Mouse (Mus musculus) stomach, postnatal 0 days (tissue): ENCODE results near the gene Fam184a. TPM values are rescaled to one million over a fixed set of nuclear protein-coding genes. Genes with fewer than 3 reads are reported as not detected.

Source experiments
- ATAC-seq: fragments of 200-750 bp; cut with Nextera tagmentation; 2 replicates; pipeline ENCODE4 v1.8.0; 2017; ENCODE audit not compliant: low FRiP score, low TSS enrichment
- DNase-seq: peaks from one replicate; pipeline ENCODE4 v3.0.0-alpha.2; 2016; ENCODE audit warnings: low spot score
- H3K27ac ChIP-seq: fragments of 300-500 bp; sonication (generic); replicated peaks from 2 replicates; pipeline ENCODE4 v1.5.1; 2014; ENCODE audit warnings: mild to moderate bottlenecking, control low read depth
- H3K27me3 ChIP-seq: fragments of 300-500 bp; sonication (generic); 2 replicates; pipeline ENCODE4 v1.6.1; 2014; ENCODE audit warnings: low read length; ENCODE audit not compliant: control insufficient read depth, insufficient read depth
- H3K36me3 ChIP-seq: fragments of 300-500 bp; sonication (generic); 2 replicates; pipeline ENCODE4 v1.6.1; 2014; ENCODE audit warnings: low read length, mixed read lengths; ENCODE audit not compliant: control insufficient read depth, insufficient read depth
- H3K4me1 ChIP-seq: fragments of 300-500 bp; sonication (generic); replicated peaks from 2 replicates; pipeline ENCODE4 v1.6.1; 2014; ENCODE audit warnings: antibody characterized with exemption; ENCODE audit not compliant: control insufficient read depth, insufficient read depth
- H3K4me2 ChIP-seq: fragments of 300-500 bp; sonication (generic); replicated peaks from 2 replicates; pipeline ENCODE4 v1.6.1; 2014; ENCODE audit warnings: low read depth, mild to moderate bottlenecking, control low read depth, moderate library complexity
- H3K4me3 ChIP-seq: fragments of 300-500 bp; sonication (generic); 2 replicates; pipeline ENCODE4 v1.5.1; 2014; ENCODE audit warnings: low read depth, low read length, control low read depth
- H3K9ac ChIP-seq: fragments of 300-500 bp; sonication (generic); 2 replicates; pipeline ENCODE4 v1.6.1; 2014; ENCODE audit warnings: mild to moderate bottlenecking, low read length, control low read depth, mixed read lengths
- H3K9me3 ChIP-seq: fragments of 300-500 bp; sonication (generic); 2 replicates; pipeline ENCODE4 v1.6.1; 2016; ENCODE audit warnings: low read length; ENCODE audit not compliant: control insufficient read depth
- CTCF ChIP-seq: IDR thresholded peaks from 2 replicates; pipeline ENCODE4 v1.5.1; 2016; ENCODE audit warnings: antibody characterized with exemption, low read depth, mild to moderate bottlenecking, moderate library complexity
- EP300 ChIP-seq: optimal IDR thresholded peaks from 2 replicates; pipeline ENCODE3; 2016; ENCODE audit warnings: antibody characterized with exemption
- WGBS: fragments of 180-500 bp; shearing (Covaris S2); extraction: QIAGEN DNeasy Blood & Tissue Kit; methylation state at CpG from one replicate; pipeline ENCODE4 v1.1.7; 2014; 5-methylcytosine and 5-hydroxymethylcytosine counted together
- polyA plus RNA-seq: library from polyadenylated mRNA; unstranded; fragments of >200 nt; fragmentation: Nextera tagmentation; extraction: Ambion mirVana; gene quantifications from 2 replicates; pipeline ENCODE4 v1.2.1, GENCODE M21; 2015

Fam184a gene
- polyA plus RNA-seq, 1 experiment from 2014 or later = 0.65 TPM

DNA sequence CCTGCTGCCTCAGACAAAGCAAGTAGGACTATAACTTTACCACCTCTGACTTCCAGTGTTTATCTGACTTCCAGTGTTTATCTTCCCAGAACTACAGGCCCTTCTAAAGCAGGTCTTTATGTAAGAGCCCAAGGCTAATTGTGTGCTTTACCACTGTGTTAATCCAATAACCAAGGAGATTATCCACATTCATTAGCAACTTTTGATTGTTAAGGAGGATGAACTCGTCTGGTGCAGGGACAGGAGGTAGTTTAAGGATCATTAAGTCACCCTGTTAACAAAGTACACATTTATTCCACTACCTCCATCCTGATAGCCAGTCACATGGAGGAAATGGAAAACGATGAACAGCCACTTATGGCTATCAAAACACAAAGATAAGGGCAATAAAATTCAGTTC, 25.6 kb downstream of the Fam184a start:
- ATAC-seq = no peak
- Histone ChIP-seq H3K4me1 (no peaks in the 10 kb centered on the region), H3K4me3 (no peak overlapping the region), H3K36me3 (no peaks in the 10 kb centered on the region), H3K9me3 (no peaks in the 10 kb centered on the region), H3K27me3 (no peaks in the 10 kb centered on the region), H3K4me2 (no peak overlapping the region), H3K27ac (no peak overlapping the region), H3K9ac (no peak overlapping the region)
- no peak for DNase-seq
- WGBS = 39% methylated on average over 2 of the region's 2 CpGs
- no peak for TF ChIP-seq CTCF
- no peak for TF ChIP-seq EP300

DNA sequence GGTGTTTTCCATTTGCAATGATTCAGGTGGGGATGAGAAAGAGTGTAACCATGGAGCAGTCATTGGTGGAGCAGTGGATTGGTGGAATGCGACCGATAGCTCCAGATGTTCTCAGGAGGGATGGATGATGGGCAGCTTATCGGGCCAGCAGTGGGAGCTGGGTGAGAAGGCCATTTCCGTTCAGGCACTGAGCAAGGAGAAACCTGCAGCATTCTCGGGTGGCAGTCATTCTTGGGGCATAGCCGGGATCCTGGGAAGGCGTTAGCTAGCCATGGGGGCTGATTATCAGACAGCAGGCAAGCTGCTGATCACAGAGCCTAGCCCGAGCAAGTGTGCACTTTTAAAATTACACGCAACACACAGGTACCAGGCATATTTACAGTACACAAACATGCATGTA, 46.4 kb downstream of the Fam184a start:
- H3K36me3 ChIP-seq = no peaks in the 10 kb centered on the region
- H3K4me1 ChIP-seq = no peaks in the 10 kb centered on the region
- no peak for TF ChIP-seq CTCF
- no peak for TF ChIP-seq EP300
- no peak for DNase-seq
- H3K4me3 ChIP-seq = no peak overlapping the region
- no peak overlapping the region for H3K27ac ChIP-seq
- no peaks in the 10 kb centered on the region for H3K9me3 ChIP-seq
- ATAC-seq = no peak
- H3K27me3 ChIP-seq = no peaks in the 10 kb centered on the region
- WGBS = 95% methylated on average over 9 of the region's 9 CpGs
- H3K4me2 ChIP-seq = no peak overlapping the region
- no peak overlapping the region for H3K9ac ChIP-seq

DNA sequence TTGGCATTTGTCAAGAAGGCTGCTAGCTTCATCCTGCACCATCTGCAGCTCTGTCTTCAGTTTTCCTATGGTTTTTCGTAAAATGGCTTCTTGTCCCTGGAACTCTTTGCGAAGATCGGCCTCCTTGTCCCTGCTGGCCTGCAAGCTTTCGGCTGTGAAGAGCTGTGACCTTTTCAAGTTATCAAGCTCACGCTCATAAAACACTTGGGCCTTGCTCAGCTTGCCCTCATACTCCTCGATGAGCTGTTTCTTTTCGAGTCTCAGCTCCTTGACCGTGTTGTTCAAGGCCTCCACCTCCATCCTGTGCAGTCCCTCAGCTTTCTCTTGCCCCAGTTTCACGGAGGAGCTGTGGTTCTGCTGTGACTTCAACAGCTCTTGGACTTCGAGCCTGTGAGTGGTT, 52.4 kb downstream of the Fam184a start:
- H3K9me3 ChIP-seq = no peaks in the 10 kb centered on the region
- no peaks in the 10 kb centered on the region for H3K4me1 ChIP-seq
- no peak for TF ChIP-seq CTCF
- no peak for TF ChIP-seq EP300
- no peak overlapping the region for H3K27ac ChIP-seq
- no peak overlapping the region for H3K4me3 ChIP-seq
- 91% methylated on average over 10 of the region's 10 CpGs for WGBS
- H3K27me3 ChIP-seq = no peaks in the 10 kb centered on the region
- H3K9ac ChIP-seq = no peak overlapping the region
- H3K4me2 ChIP-seq = no peak overlapping the region
- no peaks in the 10 kb centered on the region for H3K36me3 ChIP-seq
- no peak for DNase-seq
- ATAC-seq = no peak

DNA sequence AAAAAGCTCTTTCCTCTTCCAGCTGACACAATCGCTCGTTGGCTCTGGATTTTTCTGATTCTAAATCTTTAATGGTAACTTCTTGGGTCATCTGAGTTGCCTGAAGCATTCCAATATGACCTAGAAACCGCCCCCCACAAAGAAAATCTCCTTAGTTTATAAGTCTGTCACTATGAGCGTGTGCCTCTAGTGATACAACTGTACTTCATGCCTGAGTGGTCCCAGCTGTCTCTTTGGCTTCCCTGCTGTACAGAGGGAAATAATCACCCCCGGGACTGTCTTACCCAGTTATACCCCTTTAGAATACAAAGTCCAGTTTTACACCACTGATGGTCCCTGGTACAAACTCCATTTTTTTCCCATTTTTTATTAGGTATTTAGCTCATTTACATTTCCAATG, 56.2 kb downstream of the Fam184a start:
- Histone ChIP-seq H3K27me3 (no peaks in the 10 kb centered on the region), H3K4me2 (no peak overlapping the region), H3K36me3 (no peaks in the 10 kb centered on the region), H3K4me3 (no peak overlapping the region), H3K4me1 (no peaks in the 10 kb centered on the region), H3K9ac (no peak overlapping the region), H3K9me3 (no peaks in the 10 kb centered on the region), H3K27ac (no peak overlapping the region)
- WGBS = 48% methylated on average over 5 of the region's 5 CpGs
- no peak for DNase-seq
- no peak for ATAC-seq
- TF ChIP-seq EP300 = no peak
- no peak for TF ChIP-seq CTCF

DNA sequence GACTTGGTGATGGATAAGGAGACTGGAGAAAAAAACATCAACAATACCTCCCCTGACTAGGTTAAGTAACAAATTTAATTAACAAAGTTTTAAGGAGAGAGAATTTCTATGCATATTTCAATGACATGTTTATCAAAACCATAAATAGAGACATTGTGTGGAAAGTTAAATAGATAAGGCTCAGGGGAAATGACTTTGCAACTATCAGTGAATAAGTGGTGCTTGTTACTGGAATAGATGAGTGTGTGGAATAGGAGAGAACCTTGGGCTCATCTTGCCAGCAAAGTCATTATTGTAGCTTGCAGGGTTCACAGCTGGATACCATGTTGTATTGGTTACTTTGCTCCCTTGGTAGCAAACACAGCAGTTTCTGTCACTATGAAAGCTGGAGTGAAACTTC, 59.7 kb downstream of the Fam184a start:
- H3K27ac ChIP-seq = no peak overlapping the region
- no peak overlapping the region for H3K9ac ChIP-seq
- ATAC-seq (no peak), DNase-seq (no peak)
- no peaks in the 10 kb centered on the region for H3K4me1 ChIP-seq
- no peak overlapping the region for H3K4me2 ChIP-seq
- no peak for TF ChIP-seq CTCF
- no peak for TF ChIP-seq EP300
- no peaks in the 10 kb centered on the region for H3K27me3 ChIP-seq
- H3K9me3 ChIP-seq = no peaks in the 10 kb centered on the region
- H3K4me3 ChIP-seq = no peak overlapping the region
- no peaks in the 10 kb centered on the region for H3K36me3 ChIP-seq

DNA sequence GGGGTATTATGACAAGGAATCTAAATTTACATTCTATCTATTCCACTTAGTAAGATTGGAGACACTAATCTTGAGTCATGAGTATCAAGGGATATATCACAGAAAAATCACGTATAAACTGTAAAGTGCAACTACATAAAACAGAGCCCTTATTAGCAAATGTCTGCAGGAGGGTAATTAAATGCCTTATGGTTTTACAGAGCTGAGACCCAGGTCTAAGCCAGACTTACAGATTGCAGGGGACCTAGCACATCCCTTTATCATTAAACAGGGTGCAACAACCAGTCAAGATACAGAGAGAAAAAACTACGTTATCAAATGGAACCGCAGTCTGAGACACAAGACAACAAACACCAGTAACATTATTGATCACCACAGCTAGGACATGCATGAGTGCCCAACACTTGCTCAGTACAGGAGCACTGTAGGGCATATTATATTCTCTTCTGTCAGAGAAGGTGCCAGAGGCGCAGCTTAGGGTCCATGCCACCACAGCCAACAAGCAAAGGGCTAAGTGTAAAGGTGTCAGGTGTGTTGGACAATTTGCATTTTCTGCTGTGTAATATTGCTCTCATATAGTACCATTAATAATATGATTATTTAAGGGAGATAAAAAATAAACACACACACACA, 61.9 kb downstream of the Fam184a start:
- Histone ChIP-seq H3K9ac (no peak overlapping the region), H3K27me3 (no peaks in the 10 kb centered on the region), H3K27ac (no peak overlapping the region), H3K4me1 (no peaks in the 10 kb centered on the region), H3K4me3 (no peak overlapping the region), H3K9me3 (no peaks in the 10 kb centered on the region), H3K4me2 (no peak overlapping the region), H3K36me3 (no peaks in the 10 kb centered on the region)
- ATAC-seq = no peak
- TF ChIP-seq EP300 = no peak
- no peak for TF ChIP-seq CTCF
- no peak for DNase-seq
- 85% methylated on average over 4 of the region's 4 CpGs for WGBS
